Mouse (Mus musculus): Measurements from ENCODE around the gene Dnm3. TPM values are rescaled to one million over a fixed set of nuclear protein-coding genes. Genes with fewer than 3 reads are reported as not detected.

Dnm3 gene
- total and polyA plus RNA-seq, 3 experiments = not detected

DNA sequence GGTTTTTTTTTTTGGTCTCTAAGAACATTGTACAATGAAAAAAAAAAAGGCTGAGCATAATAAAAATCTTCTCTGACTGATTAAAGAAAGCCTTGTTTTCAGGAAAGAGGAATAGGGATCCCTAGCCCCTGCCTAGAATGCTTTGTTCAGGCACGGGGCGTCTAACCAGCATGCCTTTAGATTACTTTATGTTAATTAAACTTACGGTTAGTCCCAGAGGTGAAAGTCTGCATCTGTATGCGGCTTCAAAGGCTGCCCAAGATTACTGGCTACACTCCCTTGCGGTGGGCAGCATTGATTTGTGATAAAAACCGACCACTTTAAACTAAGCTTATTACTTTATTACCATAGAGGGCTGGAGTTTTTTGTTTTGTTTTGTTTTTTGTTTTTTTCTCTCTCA lies 424.2 kb downstream of the Dnm3 start:
- Histone ChIP-seq H3K27ac (ENCODE audit: control insufficient read depth, low read depth, low read length) (no peak overlapping the region), H3K4me3 (ENCODE audit: control insufficient read depth in 1 of 2, insufficient read depth in 1 of 2, low read depth in 2 of 2, low read length in 2 of 2) (no peak overlapping the region), H3K4me1 (ENCODE audit: control insufficient read depth in 1 of 2, insufficient read depth in 2 of 2, low read length in 2 of 2) (no peaks in the 10 kb centered on the region)

DNA sequence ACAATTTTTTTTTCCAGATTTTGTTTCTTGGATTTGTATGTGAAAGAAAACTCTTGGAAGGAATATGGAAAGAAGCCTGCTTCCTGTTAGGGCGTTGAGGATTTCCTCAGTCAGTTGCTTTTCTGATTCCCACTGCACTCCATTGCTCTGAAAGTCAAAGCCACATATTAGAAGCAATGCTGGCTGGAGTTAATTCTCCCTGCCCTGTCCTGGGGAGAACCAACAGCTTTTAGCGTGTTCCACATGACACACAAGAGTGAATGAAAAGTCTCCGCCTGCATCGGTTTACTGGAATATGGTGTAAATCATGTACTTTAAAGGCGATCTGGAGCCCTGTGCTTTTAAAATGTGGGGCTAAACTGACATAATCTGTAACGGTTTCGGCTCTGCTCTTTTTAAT lies 424.6 kb downstream of the Dnm3 start:
- Histone ChIP-seq H3K9me3 (replicated peaks; ENCODE audit: insufficient read depth, low read length) (no peaks in the 10 kb centered on the region), H3K4me1 (ENCODE audit: control insufficient read depth in 1 of 2, insufficient read depth in 2 of 2, low read length in 2 of 2) (no peaks in the 10 kb centered on the region), H3K79me2 (ENCODE audit: control insufficient read depth, insufficient read depth, low read length, poor library complexity) (no peaks in the 10 kb centered on the region), H3K9ac (ENCODE audit: control insufficient read depth, low read depth, low read length, poor library complexity, severe bottlenecking) (no peak overlapping the region), H3K4me3 (ENCODE audit: control insufficient read depth in 1 of 2, insufficient read depth in 1 of 2, low read depth in 2 of 2, low read length in 2 of 2) (no peak overlapping the region), H3K36me3 (ENCODE audit: control insufficient read depth in 1 of 2, insufficient read depth in 2 of 2, low read length in 2 of 2) (no peaks in the 10 kb centered on the region), H3K27me3 (ENCODE audit: control insufficient read depth in 1 of 2, insufficient read depth in 2 of 2, low read length in 2 of 2) (no peaks in the 10 kb centered on the region), H3K27ac (ENCODE audit: control insufficient read depth, low read depth, low read length) (no peak overlapping the region)
- TF ChIP-seq KAT2A (conservative IDR thresholded peaks at IDR 0.05; ENCODE audit: low read depth, low read length) = no peak
- no peak for TF ChIP-seq E2F4 (IDR thresholded peaks at IDR 0.05; ENCODE audit: borderline replicate concordance, low read depth, low read length)
- no peak for TF ChIP-seq TAL1 (IDR thresholded peaks at IDR 0.05; ENCODE audit: low read length)
- TF ChIP-seq MAZ (IDR thresholded peaks at IDR 0.05; ENCODE audit: low read depth, low read length) = no peak
- no peak for TF ChIP-seq USF2 (IDR thresholded peaks at IDR 0.05; ENCODE audit: borderline replicate concordance in 1 of 2, insufficient read depth in 1 of 2, low read depth in 1 of 2, low read length in 2 of 2)
- no peak for TF ChIP-seq POLR2AphosphoS2 (IDR thresholded peaks at IDR 0.05; ENCODE audit: low read length)
- no peak for TF ChIP-seq BHLHE40 (IDR thresholded peaks at IDR 0.05; ENCODE audit: borderline replicate concordance, low read depth, low read length)
- no peak for TF ChIP-seq ZNF384 (IDR thresholded peaks at IDR 0.05; ENCODE audit: low read depth, low read length)
- TF ChIP-seq SIN3A (IDR thresholded peaks at IDR 0.05; ENCODE audit: low read length) = no peak
- TF ChIP-seq MYC (IDR thresholded peaks at IDR 0.05; ENCODE audit: low read depth, low read length) = no peak
- TF ChIP-seq JUND (IDR thresholded peaks at IDR 0.05; ENCODE audit: low read depth, low read length) = no peak
- DNase-seq (ENCODE audit: low read depth, low spot score) = no peak

More for the DNA sequence above, 424.2 kb downstream of the Dnm3 start:
- TF ChIP-seq NELFE (IDR thresholded peaks at IDR 0.05; ENCODE audit: low read depth, low read length) (no peak), RCOR1 (IDR thresholded peaks at IDR 0.05; ENCODE audit: low read depth, low read length) (no peak), USF2 (IDR thresholded peaks at IDR 0.05; ENCODE audit: borderline replicate concordance in 1 of 2, insufficient read depth in 1 of 2, low read depth in 1 of 2, low read length in 2 of 2) (no peak), CHD2 (IDR thresholded peaks at IDR 0.05; ENCODE audit: low read length) (no peak), MAX (IDR thresholded peaks at IDR 0.05; ENCODE audit: low read length) (no peak), CTCF (IDR thresholded peaks at IDR 0.05 in 2 of 3, conservative IDR thresholded peaks at IDR 0.05 in 1 of 3; ENCODE audit: control insufficient read depth in 1 of 3, insufficient read depth in 1 of 3, low read depth in 2 of 3, low read length in 3 of 3, poor library complexity in 1 of 3, severe bottlenecking in 1 of 3) (no peak), ELF1 (IDR thresholded peaks at IDR 0.05; ENCODE audit: low read depth, low read length) (no peak), POLR2AphosphoS2 (IDR thresholded peaks at IDR 0.05; ENCODE audit: low read length) (no peak), ZC3H11A (IDR thresholded peaks at IDR 0.05; ENCODE audit: low read depth, low read length) (no peak), RAD21 (IDR thresholded peaks at IDR 0.05; ENCODE audit: low read depth, low read length) (no peak), EP300 (IDR thresholded peaks at IDR 0.05; ENCODE audit: low read depth in 1 of 2, low read length in 2 of 2) (no peak), HCFC1 (IDR thresholded peaks at IDR 0.05; ENCODE audit: low read depth, low read length) (no peak), GATA1 (IDR thresholded peaks at IDR 0.05; ENCODE audit: low read depth, low read length) (no peak), TCF12 (IDR thresholded peaks at IDR 0.05; ENCODE audit: low read depth, low read length) (no peak), ZMIZ1 (IDR thresholded peaks at IDR 0.05; ENCODE audit: low read depth, low read length) (no peak)
- H3K27me3 ChIP-seq (ENCODE audit: control insufficient read depth in 1 of 2, insufficient read depth in 2 of 2, low read length in 2 of 2) = no peaks in the 10 kb centered on the region
- H3K9me3 ChIP-seq (replicated peaks; ENCODE audit: insufficient read depth, low read length) = no peaks in the 10 kb centered on the region
- H3K79me2 ChIP-seq (ENCODE audit: control insufficient read depth, insufficient read depth, low read length, poor library complexity) = no peaks in the 10 kb centered on the region
- DNase-seq (ENCODE audit: low read depth, low spot score) = no peak
- no peaks in the 10 kb centered on the region for H3K36me3 ChIP-seq (ENCODE audit: control insufficient read depth in 1 of 2, insufficient read depth in 2 of 2, low read length in 2 of 2)
- H3K9ac ChIP-seq (ENCODE audit: control insufficient read depth, low read depth, low read length, poor library complexity, severe bottlenecking) = no peak overlapping the region
